Mouse (Mus musculus): ENCODE results near the gene Rd3. TPM values are rescaled to one million over a fixed set of nuclear protein-coding genes. Genes with fewer than 3 reads are reported as not detected.
A peak's percentile ranks its signal among the peaks of the same experiment; 100 is the strongest.

The Rd3 gene
- total RNA-seq, 1 experiment, result 0.13 TPM

GRCm38 (mm10) chr1:191994476-191994875 lies 17.3 kb downstream of the Rd3 start:
- in situ Hi-C loops (cut with MboI; ENCODE audit: low sequenced_read_pairs in 2 of 2, unreplicated experiment in 2 of 2), result no loop called here
- no peak for DNase-seq (ENCODE audit: low read depth, low spot score)

GRCm38 (mm10) chr1:191995488-191995887 lies 18.3 kb downstream of the Rd3 start:
- Histone ChIP-seq H3K9ac (ENCODE audit: insufficient read depth, low read depth, low read length, poor library complexity, severe bottlenecking) (no peak overlapping the region), H3K36me3 (ENCODE audit: control insufficient read depth, insufficient read depth, low read length, poor library complexity, severe bottlenecking) (no peaks in the 10 kb centered on the region), H3K4me1 (ENCODE audit: control insufficient read depth in 2 of 2, insufficient read depth in 2 of 2, low read length in 2 of 2, poor library complexity in 1 of 2) (peaks cover 0 to 2% of the 10 kb centered on the region in 2 experiments; a peak in 1 of 4 replicates), H3K9me3 (ENCODE audit: control insufficient read depth, insufficient read depth, low read depth, low read length) (no peaks in the 10 kb centered on the region), H3K4me3 (ENCODE audit: insufficient read depth in 1 of 2, low read depth in 1 of 2, low read length in 2 of 2, poor library complexity in 1 of 2, severe bottlenecking in 1 of 2) (no peak overlapping the region), H3K27ac (ENCODE audit: insufficient read depth, low read depth, low read length, poor library complexity, severe bottlenecking) (no peak overlapping the region)
- no peak for TF ChIP-seq MAFK (IDR thresholded peaks at IDR 0.05; ENCODE audit: insufficient read depth, low read depth, low read length)
- no peak for TF ChIP-seq ZNF384 (IDR thresholded peaks at IDR 0.05; ENCODE audit: low read depth, low read length)
- peak; percentile 41; the same call in 1 of the 2 replicates for TF ChIP-seq ZC3H11A (IDR thresholded peaks at IDR 0.05; ENCODE audit: borderline replicate concordance, low read depth, low read length)
- no peak for TF ChIP-seq CHD2 (IDR thresholded peaks at IDR 0.05; ENCODE audit: low read depth, low read length)
- no peak for TF ChIP-seq HCFC1 (IDR thresholded peaks at IDR 0.05; ENCODE audit: borderline replicate concordance, insufficient read depth, low read length)
- peak; percentile 78 for DNase-seq (ENCODE audit: low read depth, low spot score)
- in situ Hi-C loops (cut with MboI; ENCODE audit: low sequenced_read_pairs in 2 of 2, unreplicated experiment in 2 of 2), result no loop called here

More at GRCm38 (mm10) chr1:191994476-191994875, 17.3 kb downstream of the Rd3 start:
- Histone ChIP-seq H3K4me3 (ENCODE audit: insufficient read depth in 1 of 2, low read depth in 1 of 2, low read length in 2 of 2, poor library complexity in 1 of 2, severe bottlenecking in 1 of 2) (no peak overlapping the region), H3K9me3 (ENCODE audit: control insufficient read depth, insufficient read depth, low read depth, low read length) (no peaks in the 10 kb centered on the region), H3K4me1 (ENCODE audit: control insufficient read depth in 2 of 2, insufficient read depth in 2 of 2, low read length in 2 of 2, poor library complexity in 1 of 2) (peaks cover 2% of the 10 kb centered on the region in 2 experiments; a peak in 2 of 4 replicates), H3K9ac (ENCODE audit: insufficient read depth, low read depth, low read length, poor library complexity, severe bottlenecking) (no peak overlapping the region), H3K27ac (ENCODE audit: insufficient read depth, low read depth, low read length, poor library complexity, severe bottlenecking) (no peak overlapping the region), H3K36me3 (ENCODE audit: control insufficient read depth, insufficient read depth, low read length, poor library complexity, severe bottlenecking) (no peaks in the 10 kb centered on the region)
- TF ChIP-seq ZNF384 (IDR thresholded peaks at IDR 0.05; ENCODE audit: low read depth, low read length), result no peak
- TF ChIP-seq ZC3H11A (IDR thresholded peaks at IDR 0.05; ENCODE audit: borderline replicate concordance, low read depth, low read length), result no peak
- no peak for TF ChIP-seq MAFK (IDR thresholded peaks at IDR 0.05; ENCODE audit: insufficient read depth, low read depth, low read length)
- no peak for TF ChIP-seq CHD2 (IDR thresholded peaks at IDR 0.05; ENCODE audit: low read depth, low read length)
- TF ChIP-seq HCFC1 (IDR thresholded peaks at IDR 0.05; ENCODE audit: borderline replicate concordance, insufficient read depth, low read length), result no peak

GRCm38 (mm10) chr1:191995916-191996315 lies 18.7 kb downstream of the Rd3 start:
- no peak for DNase-seq (ENCODE audit: low read depth, low spot score)
- Histone ChIP-seq H3K4me1 (ENCODE audit: control insufficient read depth in 2 of 2, insufficient read depth in 2 of 2, low read length in 2 of 2, poor library complexity in 1 of 2) (peaks cover 0 to 2% of the 10 kb centered on the region in 2 experiments; a peak in 1 of 4 replicates), H3K9me3 (ENCODE audit: control insufficient read depth, insufficient read depth, low read depth, low read length) (no peaks in the 10 kb centered on the region), H3K4me3 (ENCODE audit: insufficient read depth in 1 of 2, low read depth in 1 of 2, low read length in 2 of 2, poor library complexity in 1 of 2, severe bottlenecking in 1 of 2) (no peak overlapping the region), H3K27ac (ENCODE audit: insufficient read depth, low read depth, low read length, poor library complexity, severe bottlenecking) (no peak overlapping the region), H3K9ac (ENCODE audit: insufficient read depth, low read depth, low read length, poor library complexity, severe bottlenecking) (no peak overlapping the region), H3K36me3 (ENCODE audit: control insufficient read depth, insufficient read depth, low read length, poor library complexity, severe bottlenecking) (no peaks in the 10 kb centered on the region)
- TF ChIP-seq MAFK (IDR thresholded peaks at IDR 0.05; ENCODE audit: insufficient read depth, low read depth, low read length), result no peak
- no peak for TF ChIP-seq ZC3H11A (IDR thresholded peaks at IDR 0.05; ENCODE audit: borderline replicate concordance, low read depth, low read length)
- in situ Hi-C loops (cut with MboI; ENCODE audit: low sequenced_read_pairs in 2 of 2, unreplicated experiment in 2 of 2), result no loop called here

- DNase-seq (ENCODE audit: low read depth, low spot score), result no peak
- in situ Hi-C loops (cut with MboI; ENCODE audit: low sequenced_read_pairs in 2 of 2, unreplicated experiment in 2 of 2), result no loop called here
- no peak overlapping the region for H3K4me3 ChIP-seq (ENCODE audit: insufficient read depth in 1 of 2, low read depth in 1 of 2, low read length in 2 of 2, poor library complexity in 1 of 2, severe bottlenecking in 1 of 2)
- no peaks in the 10 kb centered on the region for H3K9me3 ChIP-seq (ENCODE audit: control insufficient read depth, insufficient read depth, low read depth, low read length)
- H3K27ac ChIP-seq (ENCODE audit: insufficient read depth, low read depth, low read length, poor library complexity, severe bottlenecking), result no peak overlapping the region
- H3K9ac ChIP-seq (ENCODE audit: insufficient read depth, low read depth, low read length, poor library complexity, severe bottlenecking), result no peak overlapping the region
- TF ChIP-seq MAFK (IDR thresholded peaks at IDR 0.05; ENCODE audit: insufficient read depth, low read depth, low read length), result no peak
- no peak for TF ChIP-seq HCFC1 (IDR thresholded peaks at IDR 0.05; ENCODE audit: borderline replicate concordance, insufficient read depth, low read length)
- TF ChIP-seq CHD2 (IDR thresholded peaks at IDR 0.05; ENCODE audit: low read depth, low read length), result no peak
- TF ChIP-seq ZC3H11A (IDR thresholded peaks at IDR 0.05; ENCODE audit: borderline replicate concordance, low read depth, low read length), result no peak
- no peak for TF ChIP-seq ZNF384 (IDR thresholded peaks at IDR 0.05; ENCODE audit: low read depth, low read length)
- H3K4me1 ChIP-seq (ENCODE audit: control insufficient read depth in 2 of 2, insufficient read depth in 2 of 2, low read length in 2 of 2, poor library complexity in 1 of 2), result peaks cover 0 to 2% of the 10 kb centered on the region in 2 experiments; a peak in 1 of 4 replicates
- H3K36me3 ChIP-seq (ENCODE audit: control insufficient read depth, insufficient read depth, low read length, poor library complexity, severe bottlenecking), result no peaks in the 10 kb centered on the region
These were observed 19.5 kb downstream of the Rd3 start for GRCm38 (mm10) chr1:191996621-191997185.
